Mouse (Mus musculus) small intestine, adult 2 months (tissue): ENCODE measurements around the gene Gm6657. TPM values are rescaled to one million over a fixed set of nuclear protein-coding genes. Genes with fewer than 3 reads are reported as not detected.

Source experiments
- H3K27ac ChIP-seq: fragments of 200-500 bp; 2 replicates; pipeline ENCODE4 v1.5.1; 2012; ENCODE audit warnings: low read depth, low read length, control low read depth, inconsistent platforms; ENCODE audit not compliant: insufficient read depth
- H3K27me3 ChIP-seq: fragments of 200-500 bp; 2 replicates; pipeline ENCODE4 v1.6.1; 2012; ENCODE audit warnings: mild to moderate bottlenecking, moderate library complexity, low read length, inconsistent platforms; ENCODE audit not compliant: control insufficient read depth, insufficient read depth
- H3K36me3 ChIP-seq: fragments of 200-500 bp; 2 replicates; pipeline ENCODE4 v1.6.1; 2012; ENCODE audit warnings: mild to moderate bottlenecking, low read length, control low read depth, inconsistent platforms; ENCODE audit not compliant: control insufficient read depth, insufficient read depth
- H3K4me1 ChIP-seq: fragments of 200-500 bp; 2 replicates; pipeline ENCODE4 v1.6.1; 2012; ENCODE audit warnings: low read length, inconsistent platforms, mixed read lengths; ENCODE audit not compliant: control insufficient read depth, insufficient read depth, insufficient read length
- H3K4me3 ChIP-seq: fragments of 200-500 bp; 2 replicates; pipeline ENCODE4 v1.5.1; 2012; ENCODE audit warnings: low read depth, mild to moderate bottlenecking, control low read depth, inconsistent platforms, low read length, moderate library complexity
- CTCF ChIP-seq: fragments of 200-500 bp; IDR thresholded peaks from 2 replicates; pipeline ENCODE4 v1.5.1; 2012; ENCODE audit warnings: low read depth, mild to moderate bottlenecking, control low read depth, inconsistent platforms, low read length, moderate library complexity, mixed read lengths; ENCODE audit not compliant: insufficient replicate concordance, insufficient read length; ENCODE audit errors: extremely low read depth
- POLR2A ChIP-seq: fragments of 200-500 bp; IDR thresholded peaks from 2 replicates; pipeline ENCODE4 v1.6.1; 2012; ENCODE audit warnings: low read depth, mild to moderate bottlenecking, control low read depth, inconsistent platforms, low read length, moderate library complexity
- WGBS: fragments of 180-500 bp; shearing (Covaris S2); methylation state at CpG from one replicate; pipeline ENCODE4 v1.1.7; 2018; 5-methylcytosine and 5-hydroxymethylcytosine counted together
- polyA plus RNA-seq: library from polyadenylated mRNA; depleted of rRNA; stranded (reverse); fragments of >200 nt; gene quantifications from 2 replicates; pipeline ENCODE4 v1.2.3, GENCODE M21; 2012; rRNA removed

Gene Gm6657
- not detected in 2 replicates for polyA plus RNA-seq

DNA sequence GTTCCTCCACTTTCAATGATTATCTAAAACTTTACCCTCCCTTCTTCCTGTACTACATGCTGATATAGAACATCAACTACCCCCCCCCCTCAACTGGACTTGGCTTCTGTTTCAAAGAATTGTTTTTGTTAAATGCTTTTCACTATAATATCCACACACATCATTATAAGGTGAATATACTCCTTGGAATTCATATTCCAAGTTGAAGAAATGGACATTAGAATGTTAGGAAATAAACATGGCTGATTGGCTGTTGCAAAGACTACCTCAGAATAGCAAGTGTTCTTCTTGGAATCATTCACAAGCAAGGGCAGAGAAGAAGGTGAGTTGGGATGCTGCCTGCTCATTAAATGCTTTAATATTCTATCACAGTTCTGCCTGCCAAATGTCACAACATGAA, at the start of gene Gm6657:
Gm6657 (plus strand) TSS at position 301 of the 400 bp plus-strand sequence.
- no peaks in the 10 kb centered on the region; the same call in 1 of the 2 replicates for H3K27me3 ChIP-seq
- no peak within 1 kb of the TSS for H3K4me3 ChIP-seq
- H3K4me1 ChIP-seq, result no peaks in the 10 kb centered on the region
- no peak within 1 kb of the TSS for H3K27ac ChIP-seq
- TF ChIP-seq POLR2A, result no peak
- TF ChIP-seq CTCF, result no peak
- no peaks in the 10 kb centered on the region for H3K36me3 ChIP-seq

DNA sequence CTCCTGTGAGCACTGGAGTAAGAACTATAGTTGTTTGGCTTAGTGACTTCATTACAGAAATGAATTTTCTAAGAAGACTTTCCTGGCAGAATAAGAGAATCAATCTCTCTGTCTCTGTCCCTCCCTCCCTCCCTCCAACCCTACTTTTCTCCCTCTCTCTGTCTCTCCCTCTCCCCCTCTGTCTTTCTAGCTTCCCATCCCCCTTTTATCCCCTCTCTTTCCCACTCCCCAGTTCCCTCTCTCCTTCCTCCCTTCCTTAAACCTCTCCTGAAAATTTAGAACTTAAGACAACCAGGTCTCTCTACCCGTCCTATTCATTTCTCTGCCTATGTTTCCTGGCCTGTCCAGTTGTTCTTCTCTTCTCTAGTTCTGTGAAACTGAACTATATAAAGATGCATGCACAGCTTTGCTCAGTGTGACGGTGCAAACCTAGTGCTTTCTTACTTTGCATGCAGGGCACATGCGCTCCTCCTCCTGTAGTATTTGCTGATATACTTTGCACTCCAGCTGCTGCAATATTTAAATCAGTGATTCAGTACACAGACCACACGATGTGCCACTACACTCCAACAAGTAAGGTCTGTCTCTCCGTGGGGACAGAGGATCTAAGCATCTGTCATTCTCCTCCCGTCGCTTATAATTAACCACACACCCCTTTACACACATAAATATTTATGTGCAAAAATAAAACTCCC, 40.6 kb upstream of the Gm6657 start:
- H3K36me3 ChIP-seq, result no peaks in the 10 kb centered on the region
- TF ChIP-seq POLR2A (no peak), CTCF (no peak)
- no peak overlapping the region for H3K27ac ChIP-seq
- H3K4me3 ChIP-seq, result no peak overlapping the region
- no peaks in the 10 kb centered on the region for H3K27me3 ChIP-seq
- WGBS, result 48% methylated on average over 7 of the region's 7 CpGs
- H3K4me1 ChIP-seq, result no peaks in the 10 kb centered on the region

DNA sequence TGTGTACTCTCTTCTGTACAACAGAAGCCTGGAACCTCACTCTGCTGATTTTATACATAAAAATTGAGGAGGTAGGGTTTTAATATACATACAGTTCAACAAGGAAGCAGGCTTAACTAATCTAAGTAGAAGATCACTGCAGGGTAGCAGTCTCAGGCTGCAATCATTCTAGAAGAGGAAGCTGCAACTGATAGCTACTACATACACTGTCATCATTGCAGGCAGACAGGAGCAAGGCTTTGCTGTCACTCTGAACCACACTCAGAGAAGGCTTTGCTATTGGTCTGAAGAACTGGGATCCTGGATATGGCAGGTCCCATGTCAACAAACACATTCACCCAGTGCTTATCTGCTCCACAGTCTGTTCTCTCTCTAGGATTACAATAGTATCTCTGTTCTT, 23.9 kb upstream of the Gm6657 start:
- Histone ChIP-seq H3K36me3 (no peaks in the 10 kb centered on the region), H3K4me3 (no peak overlapping the region), H3K4me1 (no peaks in the 10 kb centered on the region), H3K27ac (no peak overlapping the region), H3K27me3 (no peaks in the 10 kb centered on the region)
- TF ChIP-seq CTCF, result no peak
- TF ChIP-seq POLR2A, result no peak

DNA sequence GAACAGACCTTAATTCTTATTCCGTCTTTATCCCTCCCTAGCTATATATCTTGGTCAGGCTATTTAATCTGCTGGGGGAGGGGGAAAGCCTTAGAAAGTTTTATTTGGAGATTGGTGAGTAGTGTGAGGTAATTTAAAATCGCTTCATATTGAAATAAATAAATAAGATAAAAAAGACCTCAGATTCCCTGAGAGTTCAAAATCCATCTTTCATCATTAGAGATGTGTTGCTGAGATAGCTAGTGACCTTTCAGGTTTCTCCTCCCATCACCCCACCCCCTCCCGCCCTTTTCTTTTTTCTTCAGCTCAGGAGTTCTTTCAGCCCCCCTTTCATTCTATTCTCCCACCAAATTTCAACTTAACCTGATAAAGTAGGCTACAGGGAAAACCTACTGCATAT, 20.1 kb upstream of the Gm6657 start:
- no peak overlapping the region for H3K4me3 ChIP-seq
- no peak for TF ChIP-seq POLR2A
- TF ChIP-seq CTCF, result no peak

DNA sequence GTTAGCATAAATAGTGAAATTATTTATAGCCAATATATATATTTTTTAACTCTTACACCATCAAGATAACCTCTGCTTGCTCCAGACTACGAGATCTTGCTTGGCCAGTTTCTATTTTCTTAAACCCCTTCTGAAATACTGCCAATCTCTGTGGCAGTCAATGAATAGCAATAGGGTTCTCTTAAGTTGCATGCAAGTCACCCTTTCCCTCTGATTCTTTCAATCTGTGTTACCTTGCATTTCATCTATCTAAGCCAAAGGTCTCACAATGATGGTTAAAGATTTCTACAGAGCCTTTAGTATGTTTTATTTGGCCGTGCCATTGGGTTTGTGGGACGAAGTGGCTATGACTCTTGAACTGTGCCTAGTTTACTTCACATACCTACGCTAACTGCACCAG, 19.4 kb upstream of the Gm6657 start:
- Histone ChIP-seq H3K27me3 (no peaks in the 10 kb centered on the region), H3K27ac (no peak overlapping the region), H3K4me1 (no peaks in the 10 kb centered on the region), H3K36me3 (no peaks in the 10 kb centered on the region), H3K4me3 (no peak overlapping the region)
- TF ChIP-seq POLR2A, result no peak
- TF ChIP-seq CTCF, result no peak
- WGBS, result 86% methylated on average over 4 of the region's 4 CpGs

More for the DNA sequence above, 20.1 kb upstream of the Gm6657 start:
- Histone ChIP-seq H3K27ac (no peak overlapping the region), H3K4me1 (no peaks in the 10 kb centered on the region), H3K36me3 (no peaks in the 10 kb centered on the region), H3K27me3 (no peaks in the 10 kb centered on the region)
- 77% methylated on average over 3 of the region's 3 CpGs for WGBS

DNA sequence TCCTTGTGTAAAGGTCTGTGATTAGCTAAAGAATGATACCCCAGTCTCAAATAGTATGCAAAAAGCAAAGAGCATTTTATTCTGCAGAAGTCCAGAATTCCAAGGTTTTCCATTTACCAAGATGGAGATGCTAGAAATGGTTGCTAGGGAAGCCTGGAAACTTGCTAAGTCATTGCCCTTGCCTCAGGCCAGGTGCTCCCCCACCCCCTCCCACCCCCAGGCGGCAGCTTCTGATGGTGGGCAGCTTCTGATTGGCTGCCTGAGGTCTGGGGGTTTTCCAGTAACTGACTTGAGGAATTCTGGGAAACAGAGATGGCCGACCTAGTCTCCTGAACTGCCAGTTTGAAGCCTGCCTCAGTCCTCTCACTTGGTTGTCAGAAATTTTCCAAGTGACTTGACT, 12.6 kb upstream of the Gm6657 start:
- WGBS, result 76% methylated on average over 2 of the region's 2 CpGs
- Histone ChIP-seq H3K27ac (no peak overlapping the region), H3K36me3 (no peaks in the 10 kb centered on the region), H3K4me1 (no peaks in the 10 kb centered on the region), H3K27me3 (no peaks in the 10 kb centered on the region), H3K4me3 (no peak overlapping the region)
- no peak for TF ChIP-seq CTCF
- TF ChIP-seq POLR2A, result no peak

DNA sequence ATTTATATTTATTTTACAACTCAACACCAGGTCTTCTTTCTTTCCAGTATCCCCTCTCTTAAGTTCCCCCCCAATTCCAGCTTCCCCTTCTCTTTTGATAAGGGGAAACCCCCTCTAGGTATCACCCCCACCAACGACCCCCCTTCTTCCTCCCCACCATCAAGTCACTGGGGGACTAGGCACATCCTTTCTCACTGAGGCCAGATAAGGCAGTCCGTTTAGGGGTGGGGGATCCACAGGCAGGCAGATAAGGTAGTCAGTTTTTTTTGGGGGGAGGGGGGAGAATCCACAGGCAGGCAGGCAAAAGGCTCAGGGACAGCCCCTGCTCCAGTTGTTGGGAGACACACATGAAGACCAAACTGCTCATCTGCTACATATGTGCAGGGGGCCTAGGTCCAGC, 1.3 kb downstream of the Gm6657 start:
- Histone ChIP-seq H3K27me3 (no peaks in the 10 kb centered on the region), H3K4me3 (no peak overlapping the region), H3K4me1 (no peaks in the 10 kb centered on the region), H3K36me3 (no peaks in the 10 kb centered on the region), H3K27ac (no peak overlapping the region)
- TF ChIP-seq POLR2A, result no peak
- TF ChIP-seq CTCF, result no peak
- 54% methylated on average over 2 of the region's 2 CpGs for WGBS

DNA sequence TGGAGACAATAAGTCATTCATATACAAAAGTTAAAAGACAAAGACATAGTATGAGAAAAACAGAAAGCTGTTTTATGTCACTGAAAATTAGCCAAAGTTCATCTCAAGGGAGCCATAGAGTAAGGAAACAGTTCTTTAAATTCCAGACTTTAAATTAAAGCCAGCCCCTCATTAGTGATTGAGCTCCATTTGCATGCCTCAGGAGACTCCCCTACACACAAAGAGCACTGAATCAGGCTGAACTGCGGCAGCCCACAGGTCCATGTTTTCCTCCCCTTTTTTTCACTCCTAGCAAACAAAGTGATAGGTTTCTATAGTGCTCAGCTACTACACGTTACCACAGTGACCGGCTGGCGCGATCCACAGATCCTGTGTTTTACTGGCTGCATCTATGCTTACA, 9.6 kb downstream of the Gm6657 start:
- WGBS, result 84% methylated on average over 5 of the region's 5 CpGs

More for the DNA sequence above, 9.6 kb downstream of the Gm6657 start:
- Histone ChIP-seq H3K4me1 (peaks cover 2% of the 10 kb centered on the region; the same call in 1 of the 2 replicates), H3K4me3 (no peak overlapping the region), H3K36me3 (no peaks in the 10 kb centered on the region), H3K27me3 (no peaks in the 10 kb centered on the region), H3K27ac (no peak overlapping the region)
- no peak for TF ChIP-seq CTCF
- TF ChIP-seq POLR2A, result no peak
